Mouse (Mus musculus) B cell, adult (primary cell): Measurements from ENCODE around the gene Limd1. TPM values are rescaled to one million over a fixed set of nuclear protein-coding genes. Genes with fewer than 3 reads are reported as not detected.

ENCODE experiments used
- total RNA-seq: library from RNA; stranded (reverse); gene quantifications from 4 replicates; pipeline ENCODE4 v1.2.4, GENCODE M21; 2023; ENCODE audit not compliant: inconsistent age

Gene Limd1
- 124 to 140 TPM (median 138 TPM) in 4 replicates for total RNA-seq

DNA sequence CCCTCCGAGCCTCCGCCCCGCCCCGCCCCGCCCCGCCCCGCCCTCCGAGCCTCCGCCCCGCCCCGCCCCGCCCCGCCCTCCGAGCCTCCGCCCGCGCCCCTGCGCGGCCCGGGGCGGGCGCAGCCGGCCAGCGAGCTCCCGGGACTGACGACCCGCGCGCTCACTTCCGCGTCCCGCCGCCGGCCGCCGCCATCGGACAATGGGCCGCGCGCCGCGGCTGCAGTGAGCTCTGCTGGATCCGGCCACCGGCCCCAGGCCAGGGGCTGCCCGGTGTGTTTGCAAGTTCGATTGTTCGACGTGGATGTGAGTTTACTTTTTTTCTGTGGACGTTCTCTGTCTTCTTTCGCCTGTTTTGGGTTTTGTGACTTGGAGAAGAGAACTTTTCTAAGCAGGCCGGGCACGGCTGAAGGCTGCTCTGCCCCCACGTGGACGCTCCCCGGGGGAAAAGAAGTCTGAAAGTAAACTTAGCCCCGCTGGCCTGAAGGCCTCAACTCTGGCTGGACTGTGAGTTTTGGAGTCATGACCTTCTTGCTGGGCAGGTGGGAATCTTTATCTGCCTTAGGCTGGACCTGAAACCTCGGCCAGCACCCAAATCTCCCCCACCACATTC is at the start of gene Limd1:
Gene Limd1 (plus strand): TSS at position 121 of the 610 bp plus-strand sequence.

DNA sequence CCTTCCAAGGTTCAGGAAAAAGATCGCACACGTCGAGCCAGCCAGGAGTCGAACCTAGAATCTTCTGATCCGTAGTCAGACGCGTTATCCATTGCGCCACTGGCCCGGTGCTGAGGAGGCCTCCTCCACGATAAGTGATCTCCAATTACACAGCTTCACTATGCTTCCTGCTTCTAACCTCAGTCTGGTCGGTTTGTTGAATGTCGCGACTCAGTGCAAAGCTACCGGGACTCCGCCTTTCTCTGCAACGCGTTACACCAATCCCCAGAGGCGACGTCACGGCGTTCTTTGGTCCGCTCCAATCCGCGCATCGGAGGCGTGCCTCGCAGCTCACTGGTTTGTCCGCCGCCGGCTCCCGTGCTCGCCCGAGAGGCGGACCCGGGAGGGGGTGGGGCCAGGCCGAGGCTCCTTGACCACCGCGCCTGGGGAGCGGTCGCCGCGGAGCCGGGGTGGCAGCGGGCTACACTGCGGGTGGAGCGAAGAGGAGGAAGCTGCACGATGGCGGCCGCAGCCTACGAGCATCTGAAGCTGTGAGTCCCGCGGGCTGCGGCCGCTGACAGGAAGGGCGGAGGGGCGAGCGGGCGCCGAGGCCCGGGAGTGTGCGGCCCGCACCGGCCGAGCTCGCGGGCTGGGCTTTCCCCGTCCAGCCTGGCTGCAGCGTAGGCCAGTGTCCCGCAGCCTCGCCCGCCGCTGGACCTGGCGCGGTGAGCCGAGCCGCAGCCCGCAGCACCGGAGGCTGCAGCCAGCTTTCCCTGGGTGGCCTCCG is 51.1 kb downstream of the Limd1 start, which contains the start of gene Sacm1l:
Gene Sacm1l (plus strand): TSS at position 368 of the 766 bp plus-strand sequence.

Other genes with a start within 250 kb of the Limd1 start
- gene Tmem158, start 217.9 kb upstream of the Limd1 start, total RNA-seq = 0.39 TPM in 1 of 4 replicates, not detected in the others
- gene Lars2, start 111.8 kb upstream of the Limd1 start, total RNA-seq = 295 to 419 TPM (median 375 TPM) in 4 replicates
- gene Sacm1l, start 51.1 kb downstream of the Limd1 start, total RNA-seq = 24.0 to 28.0 TPM (median 25.2 TPM) in 4 replicates
- not detected in 4 replicates for gene Slc6a20b, start 153.9 kb downstream of the Limd1 start, total RNA-seq
- 0.58 to 1.3 TPM (median 1.2 TPM) in 4 replicates for gene Ccr9, start 199.7 kb downstream of the Limd1 start, total RNA-seq
- not detected in 4 replicates for gene Slc6a20a, start 200.2 kb downstream of the Limd1 start, total RNA-seq
- gene Lztfl1, start 239.0 kb downstream of the Limd1 start, total RNA-seq = 197 to 249 TPM (median 240 TPM) in 4 replicates